Mouse (Mus musculus) bone marrow, adult 2 months (tissue): Measurements from ENCODE around the gene Mpzl2.

Experiments
- CTCF ChIP-seq: fragments of 200-500 bp; IDR thresholded peaks from 2 replicates; pipeline ENCODE4 v1.5.1; 2011; ENCODE audit warnings: low read length, control low read depth; ENCODE audit not compliant: control insufficient read depth, insufficient read depth
- POLR2A ChIP-seq: fragments of 200-500 bp; IDR thresholded peaks from 2 replicates; pipeline ENCODE4 v1.6.1; 2011; ENCODE audit warnings: low read depth, mild to moderate bottlenecking, control low read depth, low read length, borderline replicate concordance; ENCODE audit not compliant: control insufficient read depth

- TF ChIP-seq CTCF, result no peak
- no peak for TF ChIP-seq POLR2A
Observed at GRCm38 (mm10) chr9:45024187-45024586, 15.4 kb upstream of the Mpzl2 start.
